Mouse (Mus musculus) cortical plate, adult 2 months (tissue): ENCODE results near the gene Thbs2. TPM values are rescaled to one million over a fixed set of nuclear protein-coding genes. Genes with fewer than 3 reads are reported as not detected.
"Not testable (repeated sequence)": the region's sequence is repeated elsewhere in the genome, so short reads cannot be mapped to it uniquely, and the experiment has no call there.

ENCODE experiments used
- H3K27ac ChIP-seq: fragments of 200-500 bp; 2 replicates; pipeline ENCODE4 v1.5.1; 2012; ENCODE audit warnings: low read length, control low read depth, inconsistent platforms; ENCODE audit not compliant: insufficient read depth
- H3K4me1 ChIP-seq: fragments of 200-500 bp; 2 replicates; pipeline ENCODE4 v1.6.1; 2011; ENCODE audit warnings: low read length; ENCODE audit not compliant: control insufficient read depth, insufficient read depth
- H3K4me3 ChIP-seq: fragments of 200-500 bp; 2 replicates; pipeline ENCODE4 v1.5.1; 2011; ENCODE audit warnings: mild to moderate bottlenecking, low read length, control low read depth; ENCODE audit not compliant: insufficient read depth
- CTCF ChIP-seq: fragments of 200-500 bp; IDR thresholded peaks from 2 replicates; pipeline ENCODE4 v1.5.1; 2011; ENCODE audit warnings: mild to moderate bottlenecking, control low read depth, low read length; ENCODE audit not compliant: insufficient read depth; ENCODE audit errors: extremely low read depth
- POLR2A ChIP-seq: fragments of 200-500 bp; IDR thresholded peaks from 2 replicates; pipeline ENCODE4 v1.6.1; 2011; ENCODE audit warnings: mild to moderate bottlenecking, low read length, control low read depth; ENCODE audit not compliant: insufficient read depth; ENCODE audit errors: extremely low read depth
- polyA plus RNA-seq: library from polyadenylated mRNA; depleted of rRNA; stranded (reverse); fragments of >200 nt; gene quantifications from 2 replicates; pipeline ENCODE4 v1.2.3, GENCODE M21; 2012

Gene Thbs2
- polyA plus RNA-seq, 1 experiment, result 4.5 TPM

DNA sequence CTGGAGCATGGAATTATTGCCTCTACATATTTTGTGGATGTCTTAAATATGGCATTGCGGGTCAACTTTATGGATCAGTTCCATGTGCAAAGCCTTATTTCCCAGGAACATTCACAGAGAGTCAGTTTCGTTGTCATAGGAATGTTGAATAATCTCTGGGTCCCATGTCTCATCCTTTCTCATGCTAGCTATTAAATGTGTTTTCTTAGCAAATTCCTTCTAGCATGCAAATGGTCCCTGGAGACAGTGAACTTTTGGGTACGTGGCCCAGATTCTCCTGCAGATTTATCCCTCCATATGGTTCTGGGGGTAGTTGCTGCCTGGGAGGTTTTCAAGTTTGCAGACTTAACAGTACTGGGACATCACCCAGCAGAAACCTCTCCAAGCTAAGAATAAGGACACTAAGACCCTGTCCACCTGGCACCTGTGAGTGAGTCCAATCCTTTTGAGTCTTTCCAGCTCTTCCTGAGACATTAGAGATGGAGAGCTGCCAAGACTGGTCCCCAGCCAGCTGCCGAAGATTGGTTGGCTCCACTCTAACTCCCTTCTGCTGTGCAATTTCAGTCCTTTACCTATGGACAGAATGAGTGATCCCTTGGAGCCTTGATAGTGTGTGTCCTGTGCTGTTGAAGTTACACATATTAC, 45.9 kb downstream of the Thbs2 start:
- H3K27ac ChIP-seq, result no peak overlapping the region
- H3K4me1 ChIP-seq, result peaks cover 4% of the 10 kb centered on the region
- no peak overlapping the region for H3K4me3 ChIP-seq
- TF ChIP-seq CTCF, result no peak
- TF ChIP-seq POLR2A, result no peak

DNA sequence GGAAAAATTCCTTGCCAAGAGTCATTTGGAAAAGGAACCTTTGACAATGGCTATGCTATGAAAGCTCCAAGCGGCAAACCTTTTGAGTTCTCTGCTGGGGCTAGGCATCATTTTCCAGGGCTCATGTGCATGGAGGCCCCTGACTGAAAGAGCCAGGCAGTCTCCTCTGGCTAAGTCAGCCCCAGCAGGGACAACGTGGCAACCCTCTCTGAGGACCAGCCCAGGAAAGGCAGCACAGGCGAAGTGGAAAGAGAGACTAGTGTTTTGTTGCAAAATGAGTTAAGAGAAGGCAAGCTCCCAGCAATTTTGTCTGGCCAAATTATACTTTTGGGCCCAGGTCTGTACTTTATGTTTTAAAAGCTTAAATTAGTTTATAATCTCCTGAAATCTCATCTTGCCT, 50.0 kb downstream of the Thbs2 start:
- peaks cover 4% of the 10 kb centered on the region for H3K4me1 ChIP-seq
- no peak overlapping the region for H3K4me3 ChIP-seq
- TF ChIP-seq CTCF (no peak), POLR2A (no peak)
- H3K27ac ChIP-seq, result no peak overlapping the region

DNA sequence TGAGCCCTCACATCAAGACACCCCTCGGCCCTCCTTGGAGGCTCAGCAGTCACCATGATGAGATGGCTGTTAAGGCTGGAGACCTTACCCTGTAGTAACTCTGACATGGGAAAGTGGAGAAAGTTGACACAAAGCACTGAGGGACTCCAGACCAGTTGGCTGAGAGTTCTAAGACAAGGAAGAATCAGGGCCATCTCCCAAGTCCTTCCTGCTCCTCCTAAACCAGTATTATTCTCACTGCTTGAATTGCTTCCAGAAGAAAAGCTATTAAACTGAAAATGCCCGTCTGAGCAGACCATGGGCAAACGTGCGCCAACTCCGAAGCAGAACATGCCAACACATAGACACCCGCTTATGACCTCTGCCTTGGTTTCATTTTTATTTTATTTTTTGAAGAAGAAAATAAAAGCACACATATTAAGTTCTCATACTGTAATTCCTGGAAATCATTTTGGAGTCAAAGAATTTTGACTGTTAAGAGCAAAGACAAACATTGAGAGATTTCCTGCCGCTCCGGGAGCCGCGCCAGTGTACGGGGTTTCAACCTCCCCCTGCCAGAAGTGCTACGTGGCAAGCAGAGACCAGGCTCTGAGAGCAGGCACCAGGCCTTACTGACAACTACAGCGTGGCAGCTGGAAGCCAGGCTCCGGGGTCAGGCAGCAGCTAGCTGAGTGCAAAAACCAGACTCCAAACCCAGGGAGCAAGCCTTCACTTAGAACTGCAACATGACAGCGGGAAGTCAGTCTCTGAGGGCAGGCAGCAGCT, 53.5 kb downstream of the Thbs2 start:
- no peaks in the 10 kb centered on the region for H3K4me1 ChIP-seq
- H3K27ac ChIP-seq, result no peak overlapping the region
- TF ChIP-seq CTCF (no peak), POLR2A (no peak)
- H3K4me3 ChIP-seq, result no peak overlapping the region

DNA sequence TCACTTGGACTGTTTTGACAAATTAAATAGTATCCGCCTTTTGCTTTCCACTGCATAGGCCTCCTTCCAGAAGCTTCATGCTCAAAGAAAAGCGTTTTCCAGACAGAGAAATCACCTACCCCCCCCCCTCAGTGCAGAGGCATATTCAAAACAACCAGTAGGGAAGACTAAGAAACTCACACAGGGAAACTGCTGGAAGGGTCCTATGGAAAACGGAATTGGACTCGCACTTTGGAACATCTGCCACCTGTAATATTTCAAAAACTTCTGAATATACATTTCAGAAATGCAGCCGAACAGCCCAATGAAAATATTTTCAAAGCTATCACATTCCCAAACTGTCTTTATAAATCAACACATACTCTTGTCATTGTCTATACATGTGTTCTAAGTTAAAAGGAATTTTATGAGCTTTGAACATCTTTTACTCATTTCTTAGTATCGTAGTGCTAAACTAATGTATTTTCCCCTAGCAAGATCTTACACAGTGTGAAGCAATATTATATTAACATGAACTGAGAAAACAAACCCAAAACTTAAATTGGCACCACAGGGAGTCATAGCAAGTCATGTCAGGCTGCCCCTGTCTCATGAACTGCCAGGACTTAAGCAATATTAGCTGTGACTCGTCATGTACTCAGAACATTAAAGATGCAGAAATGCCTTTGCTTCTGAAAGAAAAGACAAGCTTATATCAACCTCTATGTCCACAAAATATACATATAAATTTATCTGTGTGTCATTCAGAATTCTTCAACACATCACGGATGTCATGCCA, 58.3 kb downstream of the Thbs2 start:
- TF ChIP-seq CTCF, result no peak
- TF ChIP-seq POLR2A, result no peak
- no peak overlapping the region for H3K4me3 ChIP-seq
- no peaks in the 10 kb centered on the region for H3K4me1 ChIP-seq
- H3K27ac ChIP-seq, result no peak overlapping the region

DNA sequence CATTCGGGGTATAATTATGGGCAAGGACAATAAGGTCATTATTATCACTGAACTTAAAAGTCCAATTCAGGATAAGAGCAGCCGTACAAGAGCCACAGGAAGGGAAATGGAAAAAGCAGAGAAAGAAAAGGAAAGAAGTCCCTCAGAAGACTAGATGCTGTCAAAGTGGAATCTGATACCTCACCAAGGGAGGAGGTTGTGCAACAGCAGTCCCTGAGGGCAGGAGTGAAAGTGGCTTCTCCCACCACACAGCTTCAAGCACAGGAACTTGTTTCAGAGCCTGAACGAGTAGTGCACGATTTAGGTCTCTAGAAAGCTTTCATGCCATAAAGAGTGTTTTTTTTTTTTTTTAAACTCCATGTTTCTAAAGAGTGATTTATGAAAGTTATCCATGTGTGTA, 65.1 kb downstream of the Thbs2 start:
- Histone ChIP-seq H3K27ac (no peak overlapping the region), H3K4me3 (no peak overlapping the region), H3K4me1 (no peaks in the 10 kb centered on the region)
- TF ChIP-seq CTCF (no peak), POLR2A (no peak)

DNA sequence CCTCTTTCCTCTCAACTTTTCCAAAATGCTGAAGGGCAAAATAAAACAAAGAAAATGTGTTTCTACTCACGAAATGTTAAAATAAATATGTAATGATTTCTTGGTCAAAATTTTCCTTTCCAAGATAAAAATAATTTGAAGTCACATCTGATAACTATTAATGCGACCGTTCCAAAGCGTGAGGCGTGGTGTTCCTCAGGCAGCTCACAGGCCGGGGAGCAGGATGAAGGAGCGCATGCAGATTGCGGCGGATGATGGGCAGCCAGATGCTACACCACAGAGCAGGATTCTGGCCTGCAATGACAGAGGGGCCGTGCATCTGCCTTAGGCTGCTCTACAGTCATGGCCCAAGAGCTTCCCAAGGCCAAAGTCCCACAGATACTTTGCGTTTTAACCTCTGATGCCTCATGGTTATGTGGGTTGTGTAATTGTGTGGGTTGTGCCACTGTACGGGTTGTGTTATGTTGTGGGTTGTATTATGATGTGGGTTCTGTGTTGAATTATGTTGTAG, 66.2 kb downstream of the Thbs2 start:
- Histone ChIP-seq H3K4me3 (no peak overlapping the region), H3K27ac (no peak overlapping the region), H3K4me1 (no peaks in the 10 kb centered on the region)
- TF ChIP-seq CTCF, result no peak
- TF ChIP-seq POLR2A, result no peak

DNA sequence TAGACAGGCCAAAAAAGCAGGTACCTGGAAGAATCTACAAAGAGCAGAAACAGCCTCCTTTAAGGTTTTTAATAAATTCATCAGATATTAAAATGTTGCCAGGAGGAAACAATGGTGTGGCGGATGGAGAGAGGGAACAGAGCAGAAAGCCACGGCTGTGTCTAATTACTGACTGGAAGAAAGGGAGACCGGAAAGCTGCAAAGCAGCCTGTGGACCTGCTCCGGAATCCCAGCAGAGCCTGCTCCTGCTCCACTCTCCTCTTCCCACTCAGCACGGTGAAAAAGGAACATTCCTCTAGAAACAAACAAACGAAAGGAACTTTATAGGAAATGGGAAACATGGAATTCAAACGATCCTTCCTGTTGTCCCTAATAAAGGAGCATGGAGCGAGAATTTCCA, 69.6 kb downstream of the Thbs2 start:
- no peak overlapping the region for H3K27ac ChIP-seq
- H3K4me3 ChIP-seq, result no peak overlapping the region
- no peaks in the 10 kb centered on the region for H3K4me1 ChIP-seq
- no peak for TF ChIP-seq CTCF
- no peak for TF ChIP-seq POLR2A

DNA sequence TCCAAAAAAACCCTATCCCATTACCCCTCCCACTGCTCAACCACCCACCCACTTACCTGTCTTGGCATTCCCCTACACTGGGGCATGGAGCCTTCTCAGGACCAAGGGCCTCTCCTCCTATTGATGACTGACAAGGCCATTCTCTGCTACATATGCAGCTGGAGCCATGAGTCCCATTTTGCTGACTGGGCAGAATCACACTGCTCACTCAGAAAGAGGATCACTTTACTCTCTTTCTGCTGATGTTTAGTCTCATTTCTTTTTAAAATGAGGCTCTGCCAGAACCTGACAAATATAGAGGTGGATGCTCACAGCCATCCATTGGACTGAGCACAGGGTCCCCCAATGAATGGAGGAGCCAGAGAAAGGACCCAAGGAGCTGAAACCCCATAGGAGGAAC, 73.0 kb downstream of the Thbs2 start:
- H3K4me1 ChIP-seq, H3K27ac ChIP-seq, H3K4me3 ChIP-seq: not testable (repeated sequence)

DNA sequence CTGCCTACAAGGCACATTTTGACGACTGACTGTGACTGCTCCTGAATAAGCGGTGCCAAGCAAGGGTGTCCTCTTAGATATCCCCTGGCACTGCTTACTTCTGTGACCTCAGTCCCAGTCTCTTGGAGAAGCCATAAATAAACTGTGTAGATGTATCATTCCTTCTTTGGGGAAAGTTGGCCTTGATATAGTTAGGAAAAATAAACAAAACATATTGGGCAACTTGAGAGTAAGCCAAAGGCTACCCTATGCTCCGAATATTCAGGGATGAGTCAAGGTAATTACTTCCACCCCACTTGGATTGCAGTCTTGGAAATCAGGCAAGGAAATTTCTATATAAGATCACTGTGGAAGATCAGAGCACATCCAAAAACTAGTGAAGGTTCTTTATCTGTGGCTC, 74.0 kb downstream of the Thbs2 start:
- TF ChIP-seq POLR2A (no peak), CTCF (no peak)
- H3K4me3 ChIP-seq, result no peak overlapping the region
- no peaks in the 10 kb centered on the region for H3K4me1 ChIP-seq
- no peak overlapping the region for H3K27ac ChIP-seq
